In genomic region chr15:77748414-77748813, GRCm38 (mm10) we compare ENCODE assay signal across 28 mouse cellular contexts. TPM values are rescaled to one million over a fixed set of nuclear protein-coding genes. Genes with fewer than 3 reads are reported as not detected.
DNase-seq lines count a peak whose midpoint lies in the region; ATAC-seq and TF ChIP-seq lines count a peak whose summit lies in the region.
"Had no signal": no experiment of that assay in that cellular context is flagged by ENCODE, and none has a peak within 500 bp of the region (broad histone marks: within the 10 kb centered on the region; RNA-seq: fewer than 3 reads in every experiment).

No protein-coding gene starts in this region.

- 49% methylated on average over 3 of the region's 3 CpGs for WGBS in heart, postnatal 0 days
- WGBS in liver, embryonic 12.5 days (ENCODE audit: insufficient replicate concordance): 87% methylated on average over 3 of the region's 3 CpGs
- WGBS in liver, embryonic 11.5 days: 81% methylated on average over 3 of the region's 3 CpGs
- whole genome bisulfite sequencing in midbrain, embryonic 11.5 days: 100% methylated on average over 3 of the region's 3 CpGs
- WGBS in midbrain, embryonic 16.5 days: 93% methylated on average over 3 of the region's 3 CpGs

- ATAC-seq in heart, postnatal 0 days (ENCODE audit: insufficient read depth, low read depth): peak; percentile 68
- no peak for ATAC-seq in liver, embryonic 12.5 days
- ATAC-seq in liver, embryonic 11.5 days (replicated peaks; ENCODE audit: low FRiP score): no peak
- no peak for ATAC-seq in midbrain, embryonic 11.5 days (ENCODE audit: low FRiP score)
- no peak for ATAC-seq in midbrain, embryonic 16.5 days
- ATAC-seq: activated CD4-positive, CD25-positive, alpha-beta regulatory T cell, adult 4 months; CD4-positive, CD25-positive, alpha-beta regulatory T cell, adult 4 months; forebrain, embryonic 13.5 days; forebrain, embryonic 15.5 days; forebrain, postnatal 0 days; Patski had no signal

- no peak overlapping the region for H3K9ac ChIP-seq in heart, postnatal 0 days (replicated peaks; ENCODE audit: low read depth, low read length)
- H3K9ac ChIP-seq in liver, embryonic 12.5 days: no peak overlapping the region
- no peak overlapping the region for H3K9ac ChIP-seq in liver, embryonic 11.5 days (ENCODE audit: low read depth, low read length)
- H3K9ac ChIP-seq in midbrain, embryonic 11.5 days (ENCODE audit: low read length): no peak overlapping the region
- H3K9ac ChIP-seq in midbrain, embryonic 16.5 days (ENCODE audit: low read depth, low read length): no peak overlapping the region
- H3K9ac ChIP-seq: embryonic facial prominence, embryonic 12.5 days; forebrain, embryonic 13.5 days; forebrain, embryonic 15.5 days; forebrain, postnatal 0 days had no signal

- no peaks in the 10 kb centered on the region; the same call in 1 of the 2 replicates for H3K9me3 ChIP-seq in heart, postnatal 0 days (replicated peaks; ENCODE audit: control insufficient read depth, low read length)
- H3K9me3 ChIP-seq in liver, embryonic 12.5 days (replicated peaks): peaks cover 6% of the 10 kb centered on the region
- H3K9me3 ChIP-seq in liver, embryonic 11.5 days (ENCODE audit: control insufficient read depth, low read length): no peaks in the 10 kb centered on the region
- no peaks in the 10 kb centered on the region for H3K9me3 ChIP-seq in midbrain, embryonic 11.5 days (ENCODE audit: control insufficient read depth, low read length)
- no peaks in the 10 kb centered on the region for H3K9me3 ChIP-seq in midbrain, embryonic 16.5 days (replicated peaks; ENCODE audit: control insufficient read depth, low read length, poor library complexity, severe bottlenecking)
- H3K9me3 ChIP-seq: embryonic facial prominence, embryonic 10.5 days; embryonic facial prominence, embryonic 12.5 days; forebrain, embryonic 13.5 days; forebrain, embryonic 15.5 days had no signal

- no peak overlapping the region for H3K4me2 ChIP-seq in heart, postnatal 0 days (ENCODE audit: low read depth, low read length)
- H3K4me2 ChIP-seq in liver, embryonic 12.5 days: 0 out of 2 replicates have a peak overlapping the region, but pooled peaks have one; percentile 10
- no peak overlapping the region for H3K4me2 ChIP-seq in liver, embryonic 11.5 days
- H3K4me2 ChIP-seq in midbrain, embryonic 11.5 days: no peak overlapping the region
- no peak overlapping the region for H3K4me2 ChIP-seq in midbrain, embryonic 16.5 days (ENCODE audit: low read length)
- H3K4me2 ChIP-seq: embryonic facial prominence, embryonic 12.5 days; forebrain, embryonic 13.5 days; forebrain, embryonic 15.5 days had no signal

- H3K4me1 ChIP-seq in heart, postnatal 0 days (ENCODE audit: control insufficient read depth, insufficient read depth): no peaks in the 10 kb centered on the region
- H3K4me1 ChIP-seq in liver, embryonic 12.5 days: peaks cover 43% of the 10 kb centered on the region
- no peaks in the 10 kb centered on the region for H3K4me1 ChIP-seq in liver, embryonic 11.5 days (replicated peaks; ENCODE audit: control insufficient read depth, insufficient read depth, low read length)
- H3K4me1 ChIP-seq in midbrain, embryonic 11.5 days (ENCODE audit: control insufficient read depth, insufficient read depth, low read length): no peaks in the 10 kb centered on the region
- peaks cover 3% of the 10 kb centered on the region; the same call in 1 of the 2 replicates for H3K4me1 ChIP-seq in midbrain, embryonic 16.5 days (ENCODE audit: control insufficient read depth, insufficient read depth, low read length)
- H3K4me1 ChIP-seq: embryonic facial prominence, embryonic 10.5 days; embryonic facial prominence, embryonic 12.5 days; forebrain, embryonic 13.5 days; forebrain, embryonic 15.5 days had no signal

- H3K36me3 ChIP-seq in heart, postnatal 0 days (replicated peaks; ENCODE audit: control insufficient read depth, insufficient read depth, low read length): no peaks in the 10 kb centered on the region
- peaks cover 88% of the 10 kb centered on the region for H3K36me3 ChIP-seq in liver, embryonic 12.5 days
- no peaks in the 10 kb centered on the region for H3K36me3 ChIP-seq in liver, embryonic 11.5 days (ENCODE audit: control insufficient read depth, insufficient read depth, low read length)
- no peaks in the 10 kb centered on the region for H3K36me3 ChIP-seq in midbrain, embryonic 11.5 days (ENCODE audit: control insufficient read depth, insufficient read depth, low read length)
- H3K36me3 ChIP-seq in midbrain, embryonic 16.5 days (ENCODE audit: control insufficient read depth, insufficient read depth, low read length): no peaks in the 10 kb centered on the region
- H3K36me3 ChIP-seq: embryonic facial prominence, embryonic 10.5 days; embryonic facial prominence, embryonic 12.5 days; forebrain, embryonic 15.5 days; G1E had no signal

- no peak for TF ChIP-seq EP300 in heart, postnatal 0 days (IDR thresholded peaks at IDR 0.05; ENCODE audit: low read depth)

- H3K27ac ChIP-seq in heart, postnatal 0 days (ENCODE audit: low read depth): no peak overlapping the region
- H3K27ac ChIP-seq in liver, embryonic 12.5 days: no peak overlapping the region
- H3K27ac ChIP-seq in liver, embryonic 11.5 days (ENCODE audit: low read depth, low read length): no peak overlapping the region
- no peak overlapping the region for H3K27ac ChIP-seq in midbrain, embryonic 11.5 days (ENCODE audit: low read depth, low read length)
- H3K27ac ChIP-seq in midbrain, embryonic 16.5 days (ENCODE audit: low read length): no peak overlapping the region
- H3K27ac ChIP-seq: embryonic facial prominence, embryonic 10.5 days; embryonic facial prominence, embryonic 12.5 days; forebrain, embryonic 13.5 days; forebrain, embryonic 15.5 days had no signal

- H3K27me3 ChIP-seq in heart, postnatal 0 days (ENCODE audit: control insufficient read depth, insufficient read depth, low read length): 0 out of 2 replicates have a peak, but pooled peaks cover 2% of the 10 kb centered on the region
- H3K27me3 ChIP-seq in liver, embryonic 12.5 days (replicated peaks): peaks cover 21% of the 10 kb centered on the region; the same call in 1 of the 2 replicates
- no peaks in the 10 kb centered on the region for H3K27me3 ChIP-seq in liver, embryonic 11.5 days (replicated peaks; ENCODE audit: control insufficient read depth, insufficient read depth, low read length)
- H3K27me3 ChIP-seq in midbrain, embryonic 11.5 days (ENCODE audit: control insufficient read depth, insufficient read depth, low read length): no peaks in the 10 kb centered on the region
- no peaks in the 10 kb centered on the region for H3K27me3 ChIP-seq in midbrain, embryonic 16.5 days (ENCODE audit: control insufficient read depth, insufficient read depth, low read depth, low read length)
- H3K27me3 ChIP-seq: embryonic facial prominence, embryonic 12.5 days; forebrain, embryonic 13.5 days; forebrain, embryonic 15.5 days; Patski had no signal

- DNase-seq in cerebellum, adult 9-11 months: peak; percentile 6
- DNase-seq in cerebellum, adult 11-12 months: no peak
- no peak for DNase-seq in heart, postnatal 0 days (ENCODE audit: low spot score)
- DNase-seq in heart, adult 18-20 months: no peak
- no peak for DNase-seq in liver, embryonic 11.5 days (ENCODE audit: low spot score)
- peak; percentile 17 for DNase-seq in midbrain, embryonic 11.5 days (ENCODE audit: low spot score, missing footprints)
- DNase-seq: adrenal gland, adult 8-10 months; adrenal gland, postnatal 14 days; adrenal gland, postnatal 36 days; B cell, adult 2 months; cerebellum, adult 18-20 months; cerebellum, adult 8-10 months; cerebellum, postnatal 25 days; forebrain, postnatal 0 days had no signal

- no peak overlapping the region for H3K4me3 ChIP-seq in heart, postnatal 0 days (ENCODE audit: low read depth, low read length)
- H3K4me3 ChIP-seq in liver, embryonic 12.5 days: 0 out of 2 replicates have a peak overlapping the region, but pooled peaks have one; percentile 5
- no peak overlapping the region for H3K4me3 ChIP-seq in liver, embryonic 11.5 days (ENCODE audit: low read depth, low read length)
- H3K4me3 ChIP-seq in midbrain, embryonic 11.5 days (ENCODE audit: low read depth, low read length): no peak overlapping the region
- no peak overlapping the region for H3K4me3 ChIP-seq in midbrain, embryonic 16.5 days (ENCODE audit: low read depth, low read length)
- H3K4me3 ChIP-seq: embryonic facial prominence, embryonic 10.5 days; embryonic facial prominence, embryonic 12.5 days; forebrain, embryonic 13.5 days; forebrain, embryonic 15.5 days had no signal

- no peak for TF ChIP-seq CTCF in heart, postnatal 0 days (IDR thresholded peaks at IDR 0.05; ENCODE audit: low read depth)

RNA-seq across cellular contexts. Expression of gene Apol8, which starts 8.4 kb away (rescaled TPM):
- total RNA-seq in heart, postnatal 0 days (2014; rRNA removed; ENCODE audit: low replicate concordance): 0.46 TPM in 1 of 2 replicates, not detected in the other
- 0.04 TPM in 1 of 2 replicates, not detected in the other for polyA plus RNA-seq in heart, postnatal 0 days (2015; fragmentation: Nextera tagmentation; extraction: Ambion mirVana)
- total RNA-seq in heart, adult 18-20 months (2021): not detected
- polyA plus RNA-seq in liver, embryonic 12.5 days (2016; fragmentation: Nextera tagmentation; extraction: Ambion mirVana): 25.8 and 26.7 TPM in 2 replicates
- polyA plus RNA-seq in liver, embryonic 11.5 days (2014; fragmentation: Nextera tagmentation; extraction: Ambion mirVana): 2.9 and 3.2 TPM in 2 replicates
- 0.11 and 0.34 TPM in 2 replicates for polyA plus RNA-seq in midbrain, embryonic 11.5 days (2014; fragmentation: Nextera tagmentation; extraction: Ambion mirVana)
- polyA plus RNA-seq in midbrain, embryonic 16.5 days (2015; fragmentation: Nextera tagmentation; extraction: Ambion mirVana): 0.11 and 0.27 TPM in 2 replicates
- total RNA-seq: adrenal gland, adult 18-20 months; adrenal gland, postnatal 36 days had no signal
- polyA plus RNA-seq: activated CD4-positive, CD25-positive, alpha-beta regulatory T cell, adult 4 months; CD4-positive, CD25-positive, alpha-beta regulatory T cell, adult 4 months; embryonic facial prominence, embryonic 14.5 days; forebrain, embryonic 15.5 days; G1E had no signal

RNA-seq across cellular contexts. Expression of gene Apol9b, which starts 19.6 kb away (rescaled TPM):
- total RNA-seq in heart, postnatal 0 days (2014; rRNA removed; ENCODE audit: low replicate concordance): 0.23 and 0.81 TPM in 2 replicates
- 0.14 and 0.30 TPM in 2 replicates for polyA plus RNA-seq in heart, postnatal 0 days (2015; fragmentation: Nextera tagmentation; extraction: Ambion mirVana)
- under 1 TPM in 1 of 2 experiments, not detected in 1; 0.46 TPM for total RNA-seq in heart, adult 18-20 months (2021)
- not detected in 2 replicates for polyA plus RNA-seq in liver, embryonic 12.5 days (2016; fragmentation: Nextera tagmentation; extraction: Ambion mirVana)
- polyA plus RNA-seq in liver, embryonic 11.5 days (2014; fragmentation: Nextera tagmentation; extraction: Ambion mirVana): not detected in 2 replicates
- not detected in 2 replicates for polyA plus RNA-seq in midbrain, embryonic 11.5 days (2014; fragmentation: Nextera tagmentation; extraction: Ambion mirVana)
- not detected in 2 replicates for polyA plus RNA-seq in midbrain, embryonic 16.5 days (2015; fragmentation: Nextera tagmentation; extraction: Ambion mirVana)
- total RNA-seq: CH12.LX; forebrain, postnatal 0 days; G1E had no signal
- polyA plus RNA-seq: embryonic facial prominence, embryonic 10.5 days; embryonic facial prominence, embryonic 12.5 days; embryonic facial prominence, embryonic 14.5 days; forebrain, embryonic 11.5 days; forebrain, embryonic 13.5 days; forebrain, embryonic 15.5 days; G1E had no signal

RNA-seq across cellular contexts. Expression of gene Apol7e, which starts 49.8 kb away (rescaled TPM):
- not detected in 2 replicates for total RNA-seq in heart, postnatal 0 days (2014; rRNA removed; ENCODE audit: low replicate concordance)
- not detected in 2 replicates for polyA plus RNA-seq in heart, postnatal 0 days (2015; fragmentation: Nextera tagmentation; extraction: Ambion mirVana)
- under 1 TPM in 1 of 2 experiments, not detected in 1; 0.28 TPM for total RNA-seq in heart, adult 18-20 months (2021)
- polyA plus RNA-seq in liver, embryonic 12.5 days (2016; fragmentation: Nextera tagmentation; extraction: Ambion mirVana): not detected in 2 replicates
- polyA plus RNA-seq in liver, embryonic 11.5 days (2014; fragmentation: Nextera tagmentation; extraction: Ambion mirVana): not detected in 2 replicates
- not detected in 2 replicates for polyA plus RNA-seq in midbrain, embryonic 11.5 days (2014; fragmentation: Nextera tagmentation; extraction: Ambion mirVana)
- not detected in 2 replicates for polyA plus RNA-seq in midbrain, embryonic 16.5 days (2015; fragmentation: Nextera tagmentation; extraction: Ambion mirVana)
- total RNA-seq: adrenal gland, postnatal 14 days; adrenal gland, postnatal 36 days; CH12.LX; forebrain, postnatal 0 days; G1E had no signal
- polyA plus RNA-seq: embryonic facial prominence, embryonic 10.5 days; embryonic facial prominence, embryonic 12.5 days; embryonic facial prominence, embryonic 14.5 days; forebrain, embryonic 11.5 days; forebrain, embryonic 13.5 days; forebrain, embryonic 15.5 days; forebrain, postnatal 0 days; G1E had no signal

Comparison
In these comparisons a context has a peak if more than half of its experiments do, and no peak if none do; other contexts are left out.
1. DNase-seq: peak in cerebellum, adult 9-11 months (single experiment) and midbrain, embryonic 11.5 days (single experiment); none in cerebellum, adult 11-12 months (single experiment), heart, postnatal 0 days (single experiment), heart, adult 18-20 months (0 of 2) and liver, embryonic 11.5 days (single experiment).